Mouse (Mus musculus): ENCODE measurements around the gene Klf7. TPM values are rescaled to one million over a fixed set of nuclear protein-coding genes. Genes with fewer than 3 reads are reported as not detected.
"Not testable (repeated sequence)": the region's sequence is repeated elsewhere in the genome, so short reads cannot be mapped to it uniquely, and the experiment has no call there.

Gene Klf7
- polyA plus RNA-seq, 1 experiment from 2014 or later, result 71.4 TPM

GRCm38 (mm10) chr1:64108653-64109052 is 13.4 kb downstream of the Klf7 start:
- H3K4me2 ChIP-seq (ENCODE audit: low read depth, low read length); H3K9me3 ChIP-seq (ENCODE audit: control insufficient read depth, low read length); H3K27ac ChIP-seq (ENCODE audit: low read depth, low read length); H3K36me3 ChIP-seq (ENCODE audit: control insufficient read depth, insufficient read depth, low read length); H3K27me3 ChIP-seq (ENCODE audit: control insufficient read depth, insufficient read depth, low read length); H3K4me3 ChIP-seq (ENCODE audit: low read depth, low read length); H3K9ac ChIP-seq (replicated peaks; ENCODE audit: low read depth, low read length); ATAC-seq (ENCODE audit: low read depth): not testable (repeated sequence)
- WGBS, result 94% methylated on average over 2 of the region's 3 CpGs
- H3K4me1 ChIP-seq (ENCODE audit: control insufficient read depth, insufficient read depth, low read length), result peaks cover 23% of the 10 kb centered on the region; the same call in 1 of the 2 replicates

DNA sequence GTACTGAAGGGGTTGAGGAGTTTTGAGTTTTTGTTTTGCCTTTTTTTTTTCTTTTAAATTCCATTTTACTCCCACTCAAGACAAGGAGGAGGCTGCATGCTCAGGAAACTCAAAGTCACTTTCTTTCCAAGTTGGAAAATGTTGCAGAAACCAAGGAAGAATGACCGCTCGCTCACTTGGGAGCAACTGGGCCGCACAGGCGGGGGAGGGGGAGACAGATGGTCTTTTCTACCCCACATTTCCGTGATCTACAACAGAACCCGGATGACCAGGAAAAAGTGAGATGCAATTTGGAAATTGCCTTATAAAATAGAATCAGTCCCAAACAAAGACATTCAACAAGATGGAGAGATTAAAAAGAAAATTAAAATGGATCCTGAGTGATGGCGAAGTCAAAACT is 14.6 kb downstream of the Klf7 start:
- 58% methylated on average over 7 of the region's 7 CpGs for WGBS
- Histone ChIP-seq H3K36me3 (ENCODE audit: control insufficient read depth, insufficient read depth, low read length) (no peaks in the 10 kb centered on the region; the same call in 1 of the 2 replicates), H3K27ac (ENCODE audit: low read depth, low read length) (no peak overlapping the region), H3K4me2 (ENCODE audit: low read depth, low read length) (no peak overlapping the region), H3K9ac (replicated peaks; ENCODE audit: low read depth, low read length) (no peak overlapping the region), H3K27me3 (ENCODE audit: control insufficient read depth, insufficient read depth, low read length) (no peaks in the 10 kb centered on the region), H3K9me3 (ENCODE audit: control insufficient read depth, low read length) (no peaks in the 10 kb centered on the region), H3K4me3 (ENCODE audit: low read depth, low read length) (no peak overlapping the region), H3K4me1 (ENCODE audit: control insufficient read depth, insufficient read depth, low read length) (peaks cover 23% of the 10 kb centered on the region; the same call in 1 of the 2 replicates)
- no peak for ATAC-seq (ENCODE audit: low read depth)

GRCm38 (mm10) chr1:64106127-64106526 is 16.0 kb downstream of the Klf7 start:
- no peak overlapping the region for H3K4me3 ChIP-seq (ENCODE audit: low read depth, low read length)
- no peaks in the 10 kb centered on the region; the same call in 1 of the 2 replicates for H3K36me3 ChIP-seq (ENCODE audit: control insufficient read depth, insufficient read depth, low read length)
- peak; percentile 51; the same call in 1 of the 2 replicates for ATAC-seq (ENCODE audit: low read depth)
- H3K9me3 ChIP-seq (ENCODE audit: control insufficient read depth, low read length), result no peaks in the 10 kb centered on the region
- 21% methylated on average over 5 of the region's 5 CpGs for WGBS
- no peak overlapping the region for H3K9ac ChIP-seq (replicated peaks; ENCODE audit: low read depth, low read length)
- no peak overlapping the region for H3K27ac ChIP-seq (ENCODE audit: low read depth, low read length)
- H3K4me1 ChIP-seq (ENCODE audit: control insufficient read depth, insufficient read depth, low read length), result peaks cover 20% of the 10 kb centered on the region; the same call in 1 of the 2 replicates
- no peaks in the 10 kb centered on the region for H3K27me3 ChIP-seq (ENCODE audit: control insufficient read depth, insufficient read depth, low read length)
- H3K4me2 ChIP-seq (ENCODE audit: low read depth, low read length), result no peak overlapping the region

- no peak overlapping the region for H3K27ac ChIP-seq (ENCODE audit: low read depth, low read length)
- H3K4me3 ChIP-seq (ENCODE audit: low read depth, low read length), result no peak overlapping the region
- no peaks in the 10 kb centered on the region for H3K36me3 ChIP-seq (ENCODE audit: control insufficient read depth, insufficient read depth, low read length)
- ATAC-seq (ENCODE audit: low read depth), result no peak
- H3K9me3 ChIP-seq (ENCODE audit: control insufficient read depth, low read length), result no peaks in the 10 kb centered on the region
- H3K9ac ChIP-seq (replicated peaks; ENCODE audit: low read depth, low read length), result no peak overlapping the region
- 92% methylated on average over 7 of the region's 7 CpGs for WGBS
- H3K27me3 ChIP-seq (ENCODE audit: control insufficient read depth, insufficient read depth, low read length), result no peaks in the 10 kb centered on the region
- peaks cover 20% of the 10 kb centered on the region; the same call in 1 of the 2 replicates for H3K4me1 ChIP-seq (ENCODE audit: control insufficient read depth, insufficient read depth, low read length)
- no peak overlapping the region for H3K4me2 ChIP-seq (ENCODE audit: low read depth, low read length)
Observed at GRCm38 (mm10) chr1:64105181-64105646, 16.9 kb downstream of the Klf7 start.

DNA sequence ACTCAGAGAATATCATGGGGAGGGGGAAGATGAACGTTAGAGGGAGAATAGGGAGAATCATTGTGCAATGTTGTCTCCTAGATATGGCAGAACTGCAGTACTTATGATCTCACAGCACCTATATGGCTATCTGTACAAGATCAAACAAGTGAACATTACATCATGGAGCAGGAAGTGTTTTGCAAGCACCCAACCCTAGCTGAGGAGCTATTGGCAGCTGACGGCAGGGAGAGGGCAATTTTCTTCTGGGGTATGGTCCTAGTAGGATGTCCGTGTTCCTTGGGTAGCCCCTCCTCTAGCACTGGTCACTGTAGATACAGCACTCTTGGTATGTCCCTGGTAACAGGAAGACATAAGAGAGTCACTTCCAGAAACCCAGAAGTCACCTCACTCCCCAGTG is 17.4 kb downstream of the Klf7 start:
- Histone ChIP-seq H3K27ac (ENCODE audit: low read depth, low read length) (no peak overlapping the region), H3K27me3 (ENCODE audit: control insufficient read depth, insufficient read depth, low read length) (no peaks in the 10 kb centered on the region), H3K4me1 (ENCODE audit: control insufficient read depth, insufficient read depth, low read length) (peaks cover 16% of the 10 kb centered on the region; the same call in 1 of the 2 replicates), H3K9ac (replicated peaks; ENCODE audit: low read depth, low read length) (no peak overlapping the region), H3K4me3 (ENCODE audit: low read depth, low read length) (no peak overlapping the region), H3K36me3 (ENCODE audit: control insufficient read depth, insufficient read depth, low read length) (no peaks in the 10 kb centered on the region), H3K9me3 (ENCODE audit: control insufficient read depth, low read length) (no peaks in the 10 kb centered on the region), H3K4me2 (ENCODE audit: low read depth, low read length) (no peak overlapping the region)
- WGBS, result 91% methylated on average over 3 of the region's 3 CpGs
- ATAC-seq (ENCODE audit: low read depth), result 0 out of 2 replicates have a peak, but pooled peaks have one; percentile 28

DNA sequence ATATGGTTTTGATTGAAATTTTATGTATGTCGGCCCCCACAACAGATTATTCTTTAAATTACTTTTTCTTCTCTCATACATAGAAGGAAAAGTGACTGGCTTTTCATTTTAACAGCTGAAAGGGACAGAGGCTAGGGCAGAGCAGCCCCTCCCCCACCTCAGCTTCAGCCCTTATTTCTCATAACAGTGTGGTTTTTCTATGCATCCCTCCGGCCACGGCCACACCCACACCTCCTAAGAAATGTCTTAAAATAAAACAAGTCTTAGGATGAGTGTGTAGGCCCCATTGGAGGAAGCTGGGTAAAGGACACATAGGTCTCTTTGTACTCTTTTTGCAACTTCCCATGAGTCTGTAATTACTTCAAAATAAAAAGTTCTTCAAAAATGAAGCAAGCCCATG is 20.8 kb downstream of the Klf7 start:
- Histone ChIP-seq H3K4me2 (ENCODE audit: low read depth, low read length) (no peak overlapping the region), H3K9me3 (ENCODE audit: control insufficient read depth, low read length) (no peaks in the 10 kb centered on the region), H3K4me3 (ENCODE audit: low read depth, low read length) (no peak overlapping the region), H3K27me3 (ENCODE audit: control insufficient read depth, insufficient read depth, low read length) (no peaks in the 10 kb centered on the region), H3K4me1 (ENCODE audit: control insufficient read depth, insufficient read depth, low read length) (peaks cover 13% of the 10 kb centered on the region), H3K36me3 (ENCODE audit: control insufficient read depth, insufficient read depth, low read length) (no peaks in the 10 kb centered on the region), H3K27ac (ENCODE audit: low read depth, low read length) (no peak overlapping the region), H3K9ac (replicated peaks; ENCODE audit: low read depth, low read length) (no peak overlapping the region)
- no peak for ATAC-seq (ENCODE audit: low read depth)
- 73% methylated on average over 3 of the region's 3 CpGs for WGBS

DNA sequence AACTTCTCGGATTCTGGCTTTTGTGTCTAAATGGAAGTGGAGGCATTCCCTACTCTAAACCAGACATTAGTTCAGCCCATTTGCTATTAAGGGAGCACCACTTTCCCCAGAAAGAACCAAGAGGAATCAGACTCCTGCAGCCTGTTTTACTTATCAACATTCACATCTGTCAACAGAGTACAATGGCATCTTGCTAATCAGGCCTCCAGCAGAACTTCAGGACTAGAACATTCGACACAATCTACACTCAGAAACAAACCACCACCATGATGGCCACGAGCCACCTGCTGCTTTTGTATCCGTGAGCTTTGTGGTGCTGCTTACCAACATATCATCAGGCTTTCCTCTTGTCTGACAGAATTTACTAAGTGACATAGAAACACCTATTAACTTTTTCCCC is 23.3 kb downstream of the Klf7 start:
- H3K4me2 ChIP-seq (ENCODE audit: low read depth, low read length), result no peak overlapping the region
- H3K36me3 ChIP-seq (ENCODE audit: control insufficient read depth, insufficient read depth, low read length), result no peaks in the 10 kb centered on the region
- H3K27ac ChIP-seq (ENCODE audit: low read depth, low read length), result no peak overlapping the region
- peaks cover 7% of the 10 kb centered on the region; the same call in 1 of the 2 replicates for H3K4me1 ChIP-seq (ENCODE audit: control insufficient read depth, insufficient read depth, low read length)
- ATAC-seq (ENCODE audit: low read depth), result no peak
- H3K27me3 ChIP-seq (ENCODE audit: control insufficient read depth, insufficient read depth, low read length), result no peaks in the 10 kb centered on the region
- H3K9me3 ChIP-seq (ENCODE audit: control insufficient read depth, low read length), result no peaks in the 10 kb centered on the region
- H3K9ac ChIP-seq (replicated peaks; ENCODE audit: low read depth, low read length), result no peak overlapping the region
- 60% methylated on average over 4 of the region's 4 CpGs for WGBS
- no peak overlapping the region for H3K4me3 ChIP-seq (ENCODE audit: low read depth, low read length)

DNA sequence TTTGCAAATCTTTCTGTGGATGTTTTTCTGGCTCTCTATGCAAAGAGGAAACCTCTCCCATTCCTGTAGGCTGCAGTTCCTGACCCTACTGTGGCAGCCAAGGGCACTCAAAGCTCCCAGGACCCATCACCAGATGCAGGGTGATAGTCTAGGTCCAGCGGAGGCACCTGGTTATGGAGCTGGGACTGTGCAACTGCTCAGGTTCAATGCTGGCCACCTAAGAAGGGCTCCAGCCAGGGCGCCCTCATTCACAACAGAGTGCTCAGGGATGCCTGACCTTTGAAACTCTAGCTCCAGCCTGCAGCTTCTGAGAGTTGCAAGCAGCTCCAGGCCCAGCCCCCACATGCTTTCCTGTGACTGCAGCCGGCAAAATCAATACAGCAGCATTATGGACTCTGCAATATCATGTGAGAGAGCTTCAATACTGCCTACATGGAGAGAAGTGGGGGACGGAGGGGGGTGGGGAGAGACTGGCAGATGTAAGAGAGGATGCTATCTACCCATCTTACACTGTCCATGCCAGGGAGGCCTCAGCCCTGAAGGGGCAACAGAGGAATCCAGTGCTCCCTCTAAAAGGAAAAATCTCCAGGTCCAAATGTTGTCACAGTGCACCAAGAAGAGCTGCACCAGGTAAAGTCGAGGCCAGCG is 24.3 kb downstream of the Klf7 start:
- peaks cover 7% of the 10 kb centered on the region; the same call in 1 of the 2 replicates for H3K4me1 ChIP-seq (ENCODE audit: control insufficient read depth, insufficient read depth, low read length)

DNA sequence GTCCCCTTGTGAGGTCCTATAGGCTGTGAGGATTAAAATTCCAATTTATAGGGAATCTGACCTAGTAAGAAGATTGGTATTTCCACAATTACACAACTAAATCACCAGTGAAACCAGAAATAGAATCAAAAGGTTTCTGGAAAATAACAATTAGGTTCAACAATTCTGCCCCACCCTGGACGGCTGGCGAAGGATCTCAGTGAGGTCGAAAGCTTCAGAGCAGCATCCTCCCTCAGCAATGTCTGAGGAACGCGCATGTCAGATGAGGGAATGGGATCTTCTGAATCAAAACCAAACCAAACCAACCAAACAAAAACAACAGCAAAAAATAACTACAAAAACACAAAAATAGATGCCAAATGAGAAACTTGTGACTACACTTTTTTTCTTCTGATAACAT is 29.1 kb downstream of the Klf7 start:
- Histone ChIP-seq H3K9ac (replicated peaks; ENCODE audit: low read depth, low read length) (no peak overlapping the region), H3K9me3 (ENCODE audit: control insufficient read depth, low read length) (no peaks in the 10 kb centered on the region), H3K27ac (ENCODE audit: low read depth, low read length) (no peak overlapping the region), H3K27me3 (ENCODE audit: control insufficient read depth, insufficient read depth, low read length) (no peaks in the 10 kb centered on the region), H3K4me2 (ENCODE audit: low read depth, low read length) (no peak overlapping the region), H3K4me3 (ENCODE audit: low read depth, low read length) (no peak overlapping the region), H3K4me1 (ENCODE audit: control insufficient read depth, insufficient read depth, low read length) (peaks cover 29% of the 10 kb centered on the region), H3K36me3 (ENCODE audit: control insufficient read depth, insufficient read depth, low read length) (no peaks in the 10 kb centered on the region)
- ATAC-seq (ENCODE audit: low read depth), result no peak
- WGBS, result 92% methylated on average over 5 of the region's 5 CpGs

More for the DNA sequence above, 24.3 kb downstream of the Klf7 start:
- H3K27ac ChIP-seq (ENCODE audit: low read depth, low read length), result no peak overlapping the region; the same call in 1 of the 2 replicates
- H3K27me3 ChIP-seq (ENCODE audit: control insufficient read depth, insufficient read depth, low read length), result no peaks in the 10 kb centered on the region
- no peak for ATAC-seq (ENCODE audit: low read depth)
- H3K9me3 ChIP-seq (ENCODE audit: control insufficient read depth, low read length), result no peaks in the 10 kb centered on the region
- no peaks in the 10 kb centered on the region for H3K36me3 ChIP-seq (ENCODE audit: control insufficient read depth, insufficient read depth, low read length)
- H3K4me3 ChIP-seq (ENCODE audit: low read depth, low read length), result no peak overlapping the region
- H3K4me2 ChIP-seq (ENCODE audit: low read depth, low read length), result no peak overlapping the region
- WGBS, result 72% methylated on average over 6 of the region's 6 CpGs
- no peak overlapping the region for H3K9ac ChIP-seq (replicated peaks; ENCODE audit: low read depth, low read length)

Measured in neural tube, embryonic 14.5 days (tissue).